Mouse (Mus musculus) spleen, adult 18-20 months (tissue): ENCODE results near the gene Nav2.

ENCODE experiments used
- DNase-seq, 2 experiments: peaks; one replicate each; pipeline ENCODE4 v3.0.0; 2022; ENCODE audit warnings: mixed read lengths in 2 of 2

Nav2 gene

DNA sequence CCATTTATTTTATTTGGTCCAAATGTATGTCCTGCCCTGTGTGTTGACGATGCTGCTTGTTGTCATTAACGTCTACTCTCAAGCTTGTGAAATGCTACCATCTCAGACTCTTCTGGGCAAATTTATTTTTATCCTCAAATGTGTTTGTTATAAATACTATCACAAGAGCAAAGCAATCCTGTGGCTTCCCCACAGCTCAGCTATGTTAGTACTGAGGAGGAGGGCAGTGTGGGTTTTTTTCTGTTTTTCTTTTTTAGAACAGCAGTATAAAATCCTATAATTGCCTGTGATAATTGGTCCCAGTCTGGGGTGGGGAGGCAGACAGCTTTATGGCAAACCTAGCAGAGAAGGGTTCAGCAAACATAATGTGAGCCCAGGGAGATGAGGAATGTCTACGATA is 465.1 kb downstream of the Nav2 start:
- no peak for DNase-seq

GRCm38 (mm10) chr7:49375499-49375974 is 467.0 kb downstream of the Nav2 start:
- DNase-seq: no peak

- DNase-seq: no peak
Observed at GRCm38 (mm10) chr7:49378608-49379007, 470.1 kb downstream of the Nav2 start.

DNA sequence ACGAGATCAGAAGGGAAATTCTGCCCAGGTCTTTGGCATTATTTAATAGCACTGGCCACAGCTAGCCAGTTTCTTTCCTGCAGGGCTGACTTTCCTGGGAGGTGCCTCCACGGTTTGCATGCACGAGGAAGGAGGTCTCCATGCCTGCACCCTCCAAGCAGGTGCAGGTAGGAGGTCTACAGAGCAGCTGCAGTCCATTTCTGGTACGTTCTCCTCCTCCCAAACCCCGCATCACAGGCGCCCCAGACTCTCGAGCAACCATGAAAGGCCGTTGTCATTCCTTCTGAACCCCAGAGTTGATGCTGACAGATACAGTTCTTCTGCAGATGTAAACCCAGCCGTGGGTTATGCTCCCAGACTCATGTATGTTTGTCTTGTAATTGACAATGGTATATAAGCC is 472.4 kb downstream of the Nav2 start:
- DNase-seq: no peak

DNA sequence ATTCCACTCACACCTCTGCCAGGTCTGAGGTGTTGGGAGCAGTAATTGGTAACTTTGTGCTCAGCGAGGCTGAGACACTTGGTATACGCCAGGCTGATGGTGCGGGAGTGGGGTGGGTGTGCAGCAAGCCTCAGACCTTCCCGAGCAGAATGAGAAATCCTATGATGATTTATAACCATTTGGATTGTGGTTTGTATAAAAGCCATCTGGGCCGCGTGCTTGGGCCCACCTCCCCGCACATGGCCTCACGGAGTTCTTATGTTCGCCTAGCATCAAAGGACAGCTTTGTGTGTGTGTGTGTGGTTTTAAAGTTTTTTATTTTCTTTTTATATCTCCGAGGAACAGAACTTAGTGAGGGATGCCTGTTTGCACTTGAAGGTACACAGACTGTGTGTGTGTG is 474.4 kb downstream of the Nav2 start:
- no peak for DNase-seq

GRCm38 (mm10) chr7:49388137-49388536 is 479.6 kb downstream of the Nav2 start:
- no peak for DNase-seq

- no peak for DNase-seq
Observed at GRCm38 (mm10) chr7:49390312-49390711, 481.8 kb downstream of the Nav2 start.

GRCm38 (mm10) chr7:49390829-49391228 is 482.3 kb downstream of the Nav2 start:
- no peak for DNase-seq

DNA sequence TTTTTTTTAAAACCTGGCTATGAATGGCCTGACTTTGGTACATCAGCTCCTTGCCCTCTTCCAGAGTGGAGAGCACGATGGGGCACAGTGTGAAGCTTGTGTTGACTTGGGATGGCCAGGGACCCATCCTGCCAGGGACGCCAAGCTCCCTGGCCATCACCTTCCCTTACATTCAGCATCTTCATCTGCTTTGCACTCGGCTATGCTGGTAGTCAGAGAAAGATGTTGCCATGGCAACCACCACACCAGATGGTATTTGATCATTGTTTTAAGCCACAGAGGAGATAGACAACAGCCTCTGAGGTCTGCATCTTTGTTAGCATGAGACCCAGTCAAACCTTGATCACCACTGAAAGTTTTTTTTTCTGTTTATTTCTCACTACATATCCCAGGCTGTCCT is 483.7 kb downstream of the Nav2 start:
- no peak for DNase-seq

DNA sequence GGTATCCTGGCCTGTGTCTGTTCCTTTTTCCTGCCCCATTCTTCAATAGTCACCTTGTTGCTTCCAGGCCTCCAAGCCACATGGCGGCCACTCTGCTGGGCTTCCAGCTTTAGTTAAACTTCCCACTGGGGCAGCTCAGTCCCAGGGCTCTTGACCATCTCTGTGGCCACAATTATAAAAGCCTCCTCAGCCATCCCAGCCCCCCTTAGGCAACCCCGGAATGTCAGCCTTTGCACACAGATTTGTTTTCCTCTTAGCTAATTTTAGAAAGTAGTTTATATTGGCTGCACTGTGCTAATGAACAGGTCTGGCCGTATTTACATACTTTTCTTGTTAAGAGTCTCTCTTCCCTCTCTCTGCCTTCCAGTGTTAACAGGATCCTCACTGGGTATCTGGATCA is 484.3 kb downstream of the Nav2 start:
- no peak for DNase-seq

DNA sequence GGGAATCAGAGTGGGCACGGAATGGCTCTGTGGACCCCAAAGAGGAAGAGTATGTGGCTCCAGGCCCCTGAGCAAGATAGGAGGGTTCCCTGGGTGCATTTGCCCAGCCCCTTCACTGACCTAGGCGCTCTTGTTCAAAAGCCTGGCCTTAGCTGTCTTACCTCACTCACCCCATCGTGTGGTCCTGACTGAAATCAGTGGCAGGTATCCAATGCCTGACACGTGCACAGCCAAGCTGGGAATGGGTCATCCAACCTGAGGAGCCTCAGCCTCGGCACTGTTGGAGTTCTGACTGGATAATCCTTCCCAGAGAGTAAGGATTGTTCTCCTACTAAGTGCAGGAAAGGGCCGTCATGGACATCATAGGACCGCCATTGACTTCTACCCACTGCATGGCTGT is 485.3 kb downstream of the Nav2 start:
- DNase-seq: no peak

DNA sequence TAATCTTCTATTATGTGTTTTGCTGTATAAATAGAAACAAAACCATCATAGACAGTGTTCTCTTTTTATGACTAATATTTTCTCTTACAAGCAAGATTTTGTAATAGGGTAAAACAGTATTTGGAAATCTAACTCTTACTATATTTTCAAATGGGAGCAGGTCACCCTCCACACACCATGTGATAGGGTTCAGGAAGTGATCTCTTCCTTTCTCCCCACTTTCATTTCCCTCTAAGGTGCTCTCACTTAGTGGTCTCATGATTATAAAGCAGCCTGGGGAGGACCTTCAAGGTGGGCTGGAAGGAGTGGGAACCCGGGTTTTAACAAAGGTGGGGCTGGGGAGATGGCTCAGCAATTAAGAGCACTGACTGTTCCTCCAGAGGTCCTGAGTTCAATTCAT is 487.7 kb downstream of the Nav2 start:
- no peak for DNase-seq

- no peak for DNase-seq
Observed at GRCm38 (mm10) chr7:49397441-49398003, 489.0 kb downstream of the Nav2 start.

GRCm38 (mm10) chr7:49398020-49398516 is 489.6 kb downstream of the Nav2 start:
- DNase-seq: no peak

DNA sequence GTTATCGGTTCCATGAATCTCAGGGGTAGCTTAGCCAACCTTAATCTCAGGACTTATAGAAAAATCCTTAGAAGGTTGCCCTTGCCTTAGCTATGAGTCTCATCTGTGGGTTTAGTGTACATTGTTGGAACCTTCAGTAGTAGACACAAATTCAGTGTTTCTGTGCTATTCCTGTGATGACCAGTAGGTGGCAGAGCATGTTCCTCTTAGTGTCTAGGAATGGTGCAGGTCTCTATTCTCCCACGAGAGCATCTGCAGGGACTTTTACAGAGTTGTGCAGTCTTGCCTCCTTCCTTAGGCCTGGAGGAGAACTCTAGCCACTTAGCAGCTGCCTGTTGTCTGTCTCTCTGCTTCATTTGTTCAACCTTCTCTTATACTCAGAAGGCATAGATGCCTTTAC is 490.8 kb downstream of the Nav2 start:
- DNase-seq: peak in 1 of 2 experiments; percentile 39

DNA sequence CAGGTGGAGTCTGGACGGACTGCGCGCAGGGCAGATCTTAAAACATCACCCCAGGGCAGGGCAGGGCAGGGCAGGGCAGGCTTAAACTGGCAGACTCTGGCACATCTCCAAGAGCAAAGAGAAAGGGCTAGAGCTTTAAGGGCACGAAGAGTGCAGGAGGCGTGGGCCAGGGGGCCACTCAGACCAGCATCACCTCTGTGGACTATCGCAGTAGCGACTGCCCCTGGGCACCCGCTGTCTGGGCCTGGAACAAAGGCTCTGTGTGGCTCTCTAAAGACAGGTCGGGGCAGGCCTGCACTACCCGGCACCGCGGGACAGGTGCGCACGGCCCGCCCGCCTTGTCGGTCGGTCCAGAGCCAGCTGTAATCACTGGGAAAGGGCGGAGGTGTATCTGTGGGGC is 491.9 kb downstream of the Nav2 start:
- no peak for DNase-seq

DNA sequence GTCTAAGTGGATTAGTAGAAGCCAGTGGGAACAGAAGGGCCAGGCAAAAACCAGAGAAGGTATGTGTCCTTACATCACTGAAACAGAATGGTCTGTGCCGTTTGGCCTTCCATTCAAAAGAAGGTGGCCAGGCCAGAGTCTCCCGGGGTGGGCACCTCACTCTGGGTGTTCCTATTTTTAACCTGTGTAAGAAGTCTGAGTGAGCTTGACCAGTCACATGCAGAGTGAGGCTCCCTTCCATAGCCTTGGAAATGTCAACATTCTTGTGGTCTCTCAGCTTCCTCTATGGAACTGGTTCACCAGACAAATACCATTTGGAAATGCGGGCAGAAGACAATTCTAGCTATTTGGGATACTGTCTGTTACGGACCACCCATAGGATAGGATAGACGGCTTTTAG is 494.0 kb downstream of the Nav2 start:
- DNase-seq: no peak

DNA sequence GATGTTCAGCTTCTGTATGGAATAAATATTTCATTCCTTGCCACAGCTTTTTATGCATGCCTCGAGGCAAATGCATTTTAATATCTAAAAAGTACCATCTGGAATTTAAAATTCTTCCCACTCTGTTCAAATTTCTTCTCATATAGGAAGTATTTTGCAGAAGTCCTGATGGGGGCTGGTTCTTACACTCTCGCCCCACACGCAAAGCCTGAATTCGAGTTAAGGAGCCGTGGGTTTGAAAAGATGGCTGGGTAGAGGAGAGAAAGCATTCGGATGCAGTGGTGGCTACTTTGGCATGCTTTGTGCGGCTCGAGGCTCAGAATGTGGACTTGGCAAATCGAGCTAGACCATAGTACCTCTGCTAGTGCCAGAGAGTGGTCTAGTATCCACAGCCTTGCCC is 499.2 kb downstream of the Nav2 start:
- no peak for DNase-seq

- no peak for DNase-seq
Observed at GRCm38 (mm10) chr7:49408625-49409024, 500.1 kb downstream of the Nav2 start.

DNA sequence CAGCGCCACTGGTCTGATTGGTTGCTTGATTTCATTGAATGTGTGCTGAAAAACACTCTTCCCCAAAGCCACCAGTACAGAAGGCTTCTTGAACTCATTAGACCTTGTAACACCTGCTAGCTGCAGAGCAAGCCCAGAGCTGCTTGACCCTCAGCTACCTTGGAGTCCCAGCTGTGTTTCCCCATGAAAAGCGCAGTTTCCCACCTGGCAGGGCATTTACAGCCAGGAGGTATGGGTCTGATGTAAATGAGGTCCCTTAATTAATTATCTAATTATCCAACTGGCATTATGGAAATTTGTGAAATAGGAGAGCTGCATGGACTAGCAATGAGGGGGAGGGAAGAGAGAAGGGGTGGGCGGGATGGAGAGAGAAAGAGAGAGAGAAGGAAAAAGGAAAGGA is 500.7 kb downstream of the Nav2 start:
- no peak for DNase-seq

DNA sequence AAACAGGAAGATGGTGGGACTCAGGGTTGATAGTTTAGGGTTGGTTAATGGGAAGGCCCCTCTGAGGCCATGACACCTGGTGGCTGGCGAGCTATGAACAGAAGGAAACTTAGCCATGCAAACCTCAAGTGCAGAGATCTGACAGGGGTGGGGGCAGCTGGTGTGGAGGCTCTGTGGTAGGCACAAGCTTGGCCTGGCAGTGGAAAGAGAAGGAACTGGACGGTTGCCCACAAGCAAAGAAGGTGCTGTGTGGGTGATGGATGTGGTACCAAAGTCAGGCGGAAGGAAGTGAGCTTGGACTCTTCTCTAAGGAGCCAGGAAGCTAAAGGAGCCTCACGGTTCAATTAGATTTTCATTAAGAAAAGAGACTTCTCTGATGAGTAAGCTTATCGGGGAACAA is 501.7 kb downstream of the Nav2 start:
- no peak for DNase-seq

DNA sequence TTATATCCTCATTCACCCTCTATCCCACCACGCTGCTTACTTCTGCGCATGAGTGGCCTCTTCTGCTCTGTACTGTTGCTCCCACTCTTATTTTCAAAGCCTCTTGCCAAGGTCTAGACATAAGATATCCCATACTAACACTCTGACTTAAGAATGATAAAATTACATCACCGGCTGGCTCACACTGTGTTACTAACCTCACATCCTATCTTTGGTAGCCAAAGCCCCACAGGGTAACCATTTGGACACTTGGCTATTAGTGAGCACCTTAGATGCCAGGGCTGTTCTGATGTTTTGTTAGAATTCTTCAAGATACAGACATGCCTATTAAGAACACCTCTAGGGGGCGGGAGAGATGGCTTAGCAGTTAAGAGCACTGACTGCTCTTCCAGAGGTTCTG is 502.4 kb downstream of the Nav2 start:
- no peak for DNase-seq

GRCm38 (mm10) chr7:49411803-49412202 is 503.3 kb downstream of the Nav2 start:
- DNase-seq: no peak

GRCm38 (mm10) chr7:49415131-49415530 is 506.6 kb downstream of the Nav2 start:
- no peak for DNase-seq

DNA sequence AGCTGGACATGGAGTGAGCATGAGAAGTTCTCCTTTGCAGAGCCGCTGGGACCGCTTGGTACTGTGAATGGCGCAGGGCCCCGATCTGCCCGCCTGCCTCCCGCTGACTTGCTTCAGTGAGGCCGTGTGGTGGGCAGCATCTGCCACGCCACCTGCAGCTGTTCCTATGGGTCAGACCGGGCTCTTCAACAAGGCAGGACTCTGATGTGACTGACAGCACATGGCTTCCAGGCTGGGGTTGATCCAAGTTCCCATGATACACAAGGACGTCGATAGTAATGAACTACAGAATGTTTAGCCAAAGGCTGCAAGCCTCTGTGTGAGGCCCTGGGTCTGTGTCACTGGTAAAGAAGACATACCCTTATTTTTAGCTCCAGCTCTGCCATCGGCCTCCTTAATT is 507.2 kb downstream of the Nav2 start:
- no peak for DNase-seq
